Mouse (Mus musculus) E14TG2a.4 (cell line): ENCODE results near the gene Ccdc57.

ENCODE experiments used
- CTCF ChIP-seq: conservative IDR thresholded peaks from 2 replicates; pipeline ENCODE4 v1.5.1; 2014; ENCODE audit warnings: low read length
- NANOG ChIP-seq: IDR thresholded peaks from 2 replicates; pipeline ENCODE4 v1.6.1; 2014; ENCODE audit warnings: borderline replicate concordance, low read length, mixed read lengths
- POU5F1 ChIP-seq: IDR thresholded peaks from 2 replicates; pipeline ENCODE4 v1.6.1; 2014; ENCODE audit warnings: low read length, borderline replicate concordance

- TF ChIP-seq NANOG (no peak), CTCF (no peak), POU5F1 (no peak)
Measured at GRCm38 (mm10) chr11:120945266-120945665, 12.6 kb upstream of the Ccdc57 start.
